Mouse (Mus musculus): Measurements from ENCODE around the gene Bcl11a. TPM values are rescaled to one million over a fixed set of nuclear protein-coding genes. Genes with fewer than 3 reads are reported as not detected.

Bcl11a gene
- polyA plus RNA-seq, 1 experiment from 2014 or later, result 5.9 TPM

DNA sequence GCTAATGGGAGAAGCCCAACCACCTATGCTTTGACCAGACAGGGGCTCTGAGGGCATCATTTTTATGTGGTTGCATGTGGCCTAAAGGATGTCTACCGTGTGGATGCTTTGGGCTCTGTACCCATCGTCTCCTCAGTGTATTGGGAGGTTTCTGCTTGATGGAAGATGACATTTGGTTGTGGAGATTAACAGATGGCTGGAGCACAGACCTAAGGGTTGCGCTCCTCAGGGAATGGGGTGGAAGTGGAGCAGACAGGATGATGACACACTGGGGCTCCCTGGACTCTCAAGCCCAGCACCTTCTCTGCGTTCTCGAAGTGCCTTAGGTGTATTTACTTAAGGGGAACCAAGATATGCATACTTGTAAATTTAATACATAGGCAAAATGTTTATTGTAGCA lies 56.1 kb downstream of the Bcl11a start:
- H3K27me3 ChIP-seq (replicated peaks; ENCODE audit: control insufficient read depth, insufficient read depth, low read length), result no peaks in the 10 kb centered on the region
- H3K27ac ChIP-seq (ENCODE audit: low read depth, low read length), result no peak overlapping the region
- ATAC-seq, result no peak
- no peaks in the 10 kb centered on the region for H3K36me3 ChIP-seq (ENCODE audit: control insufficient read depth, insufficient read depth)
- peaks cover 9% of the 10 kb centered on the region; the same call in 1 of the 2 replicates for H3K4me1 ChIP-seq (replicated peaks; ENCODE audit: control insufficient read depth, insufficient read depth, low read length)
- H3K9ac ChIP-seq (ENCODE audit: low read depth, low read length), result no peak overlapping the region
- no peak overlapping the region for H3K4me3 ChIP-seq (ENCODE audit: low read depth, low read length)
- WGBS, result 77% methylated on average over 5 of the region's 5 CpGs
- no peak overlapping the region for H3K4me2 ChIP-seq (replicated peaks; ENCODE audit: low read depth)
- TF ChIP-seq CTCF (IDR thresholded peaks at IDR 0.05; ENCODE audit: low read depth), result no peak
- H3K9me3 ChIP-seq (ENCODE audit: control insufficient read depth), result no peaks in the 10 kb centered on the region

DNA sequence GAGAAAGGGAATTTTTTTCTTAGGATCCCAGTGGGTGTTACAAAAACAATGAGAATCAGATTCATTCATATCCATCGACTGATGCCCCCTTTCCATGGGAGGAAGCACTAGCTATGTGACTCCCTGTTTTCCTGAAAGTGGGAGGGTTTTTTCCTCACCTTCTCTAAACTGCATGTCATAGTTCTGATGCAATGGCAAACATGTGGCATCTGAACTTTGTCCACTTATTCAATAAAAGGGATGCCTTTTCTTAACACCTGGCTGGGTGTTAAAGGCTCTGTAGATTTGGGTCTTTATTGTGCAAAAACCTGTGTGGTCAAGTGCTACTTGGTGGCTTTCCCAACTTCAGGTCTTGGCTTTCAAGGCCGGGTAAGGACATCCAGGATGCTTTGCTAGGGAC lies 57.4 kb downstream of the Bcl11a start:
- Histone ChIP-seq H3K4me1 (replicated peaks; ENCODE audit: control insufficient read depth, insufficient read depth, low read length) (peaks cover 5% of the 10 kb centered on the region; the same call in 1 of the 2 replicates), H3K4me3 (ENCODE audit: low read depth, low read length) (no peak overlapping the region), H3K27me3 (replicated peaks; ENCODE audit: control insufficient read depth, insufficient read depth, low read length) (no peaks in the 10 kb centered on the region), H3K9ac (ENCODE audit: low read depth, low read length) (no peak overlapping the region), H3K9me3 (ENCODE audit: control insufficient read depth) (no peaks in the 10 kb centered on the region), H3K36me3 (ENCODE audit: control insufficient read depth, insufficient read depth) (no peaks in the 10 kb centered on the region), H3K4me2 (replicated peaks; ENCODE audit: low read depth) (no peak overlapping the region), H3K27ac (ENCODE audit: low read depth, low read length) (no peak overlapping the region; the same call in 1 of the 2 replicates)
- peak; percentile 72 for ATAC-seq
- TF ChIP-seq CTCF (IDR thresholded peaks at IDR 0.05; ENCODE audit: low read depth), result no peak
- 63% methylated on average over 2 of the region's 2 CpGs for WGBS

- no peak overlapping the region for H3K27ac ChIP-seq (ENCODE audit: low read depth, low read length)
- H3K9me3 ChIP-seq (ENCODE audit: control insufficient read depth), result no peaks in the 10 kb centered on the region
- no peak overlapping the region for H3K9ac ChIP-seq (ENCODE audit: low read depth, low read length)
- no peaks in the 10 kb centered on the region for H3K36me3 ChIP-seq (ENCODE audit: control insufficient read depth, insufficient read depth)
- H3K4me1 ChIP-seq (replicated peaks; ENCODE audit: control insufficient read depth, insufficient read depth, low read length), result peaks cover 3% of the 10 kb centered on the region; the same call in 1 of the 2 replicates
- no peak overlapping the region for H3K4me3 ChIP-seq (ENCODE audit: low read depth, low read length)
- H3K27me3 ChIP-seq (replicated peaks; ENCODE audit: control insufficient read depth, insufficient read depth, low read length), result no peaks in the 10 kb centered on the region
- no peak for TF ChIP-seq CTCF (IDR thresholded peaks at IDR 0.05; ENCODE audit: low read depth)
- H3K4me2 ChIP-seq (replicated peaks; ENCODE audit: low read depth), result no peak overlapping the region
- 54% methylated on average over 6 of the region's 6 CpGs for WGBS
- ATAC-seq, result no peak
Observed at GRCm38 (mm10) chr11:24136084-24136785, 58.4 kb downstream of the Bcl11a start.

- Histone ChIP-seq H3K9me3 (ENCODE audit: control insufficient read depth) (no peaks in the 10 kb centered on the region), H3K4me3 (ENCODE audit: low read depth, low read length) (no peak overlapping the region), H3K27me3 (replicated peaks; ENCODE audit: control insufficient read depth, insufficient read depth, low read length) (no peaks in the 10 kb centered on the region), H3K9ac (ENCODE audit: low read depth, low read length) (no peak overlapping the region), H3K27ac (ENCODE audit: low read depth, low read length) (no peak overlapping the region), H3K36me3 (ENCODE audit: control insufficient read depth, insufficient read depth) (no peaks in the 10 kb centered on the region), H3K4me2 (replicated peaks; ENCODE audit: low read depth) (no peak overlapping the region), H3K4me1 (replicated peaks; ENCODE audit: control insufficient read depth, insufficient read depth, low read length) (no peaks in the 10 kb centered on the region)
- TF ChIP-seq CTCF (IDR thresholded peaks at IDR 0.05; ENCODE audit: low read depth), result no peak
- ATAC-seq, result no peak
- WGBS, result 93% methylated on average over 2 of the region's 2 CpGs
Observed at GRCm38 (mm10) chr11:24137891-24138290, 60.0 kb downstream of the Bcl11a start.

DNA sequence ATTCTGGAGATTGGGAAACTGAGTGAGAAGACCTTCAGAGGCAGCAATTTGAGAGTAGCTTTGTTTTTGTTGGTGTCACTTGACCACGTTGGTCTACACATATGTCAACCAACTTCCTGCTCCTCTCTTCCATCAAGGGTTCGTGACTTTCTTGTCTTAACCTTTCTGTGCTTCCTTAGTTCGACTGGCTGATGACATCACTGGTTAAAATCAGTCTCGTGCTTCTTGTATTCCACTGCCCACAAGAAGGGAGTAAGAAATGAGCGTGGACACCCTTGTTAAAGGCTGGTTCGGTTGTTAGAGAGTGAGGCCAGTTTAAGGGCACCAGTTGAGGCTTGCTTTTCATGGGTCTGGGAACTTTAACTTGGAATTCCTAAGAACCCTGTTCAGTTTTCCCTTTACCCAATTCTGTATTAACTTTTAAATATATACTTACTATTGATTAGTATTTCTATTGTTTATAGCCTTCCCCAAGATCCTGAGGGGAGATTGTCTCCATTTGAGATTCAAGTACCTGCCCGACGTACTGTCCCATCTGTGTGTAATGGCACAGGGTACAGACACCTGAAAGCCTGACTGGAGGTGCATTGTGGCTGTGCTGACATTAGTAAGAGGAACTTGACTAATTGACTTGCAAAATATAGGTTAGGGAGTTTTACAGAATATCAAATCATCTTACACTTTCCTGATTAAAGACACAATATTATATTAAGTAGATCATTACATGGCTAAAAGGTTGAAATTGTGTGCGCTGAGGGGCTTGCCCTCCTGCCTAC lies 60.9 kb downstream of the Bcl11a start:
- H3K9ac ChIP-seq (ENCODE audit: low read depth, low read length), result no peak overlapping the region
- H3K4me2 ChIP-seq (replicated peaks; ENCODE audit: low read depth), result no peak overlapping the region
- no peaks in the 10 kb centered on the region for H3K27me3 ChIP-seq (replicated peaks; ENCODE audit: control insufficient read depth, insufficient read depth, low read length)
- H3K4me3 ChIP-seq (ENCODE audit: low read depth, low read length), result no peak overlapping the region
- no peak for ATAC-seq
- H3K9me3 ChIP-seq (ENCODE audit: control insufficient read depth), result no peaks in the 10 kb centered on the region
- no peaks in the 10 kb centered on the region for H3K36me3 ChIP-seq (ENCODE audit: control insufficient read depth, insufficient read depth)
- 81% methylated on average over 9 of the region's 9 CpGs for WGBS
- no peak for TF ChIP-seq CTCF (IDR thresholded peaks at IDR 0.05; ENCODE audit: low read depth)
- H3K4me1 ChIP-seq (replicated peaks; ENCODE audit: control insufficient read depth, insufficient read depth, low read length), result no peaks in the 10 kb centered on the region
- H3K27ac ChIP-seq (ENCODE audit: low read depth, low read length), result no peak overlapping the region

- no peak for TF ChIP-seq CTCF (IDR thresholded peaks at IDR 0.05; ENCODE audit: low read depth)
- H3K27me3 ChIP-seq (replicated peaks; ENCODE audit: control insufficient read depth, insufficient read depth, low read length), result no peaks in the 10 kb centered on the region
- 61% methylated on average over 6 of the region's 6 CpGs for WGBS
- no peak overlapping the region for H3K9ac ChIP-seq (ENCODE audit: low read depth, low read length)
- no peak overlapping the region for H3K4me2 ChIP-seq (replicated peaks; ENCODE audit: low read depth)
- no peaks in the 10 kb centered on the region for H3K36me3 ChIP-seq (ENCODE audit: control insufficient read depth, insufficient read depth)
- ATAC-seq, result no peak
- H3K4me3 ChIP-seq (ENCODE audit: low read depth, low read length), result no peak overlapping the region
- no peaks in the 10 kb centered on the region for H3K9me3 ChIP-seq (ENCODE audit: control insufficient read depth)
- no peaks in the 10 kb centered on the region for H3K4me1 ChIP-seq (replicated peaks; ENCODE audit: control insufficient read depth, insufficient read depth, low read length)
- no peak overlapping the region for H3K27ac ChIP-seq (ENCODE audit: low read depth, low read length)
Observed at GRCm38 (mm10) chr11:24139432-24139831, 61.6 kb downstream of the Bcl11a start.
